Mouse (Mus musculus) gonadal fat pad, adult 2 months (tissue): ENCODE measurements around the gene Snx15. TPM values are rescaled to one million over a fixed set of nuclear protein-coding genes. Genes with fewer than 3 reads are reported as not detected.
A peak's percentile ranks its signal among the peaks of the same experiment; 100 is the strongest.
"Not testable (repeated sequence)": the region's sequence is repeated elsewhere in the genome, so short reads cannot be mapped to it uniquely, and the experiment has no call there.

Source experiments
- DNase-seq: peaks from one replicate; pipeline ENCODE4 v3.0.0-alpha.2; 2012; ENCODE audit warnings: low read depth
- polyA plus RNA-seq: library from polyadenylated mRNA; depleted of rRNA; stranded (reverse); fragments of >200 nt; gene quantifications from 2 replicates; pipeline ENCODE4 v1.2.3, GENCODE M21; 2012; rRNA removed

Snx15 gene
- polyA plus RNA-seq: 27.6 and 31.0 TPM in 2 replicates

DNA sequence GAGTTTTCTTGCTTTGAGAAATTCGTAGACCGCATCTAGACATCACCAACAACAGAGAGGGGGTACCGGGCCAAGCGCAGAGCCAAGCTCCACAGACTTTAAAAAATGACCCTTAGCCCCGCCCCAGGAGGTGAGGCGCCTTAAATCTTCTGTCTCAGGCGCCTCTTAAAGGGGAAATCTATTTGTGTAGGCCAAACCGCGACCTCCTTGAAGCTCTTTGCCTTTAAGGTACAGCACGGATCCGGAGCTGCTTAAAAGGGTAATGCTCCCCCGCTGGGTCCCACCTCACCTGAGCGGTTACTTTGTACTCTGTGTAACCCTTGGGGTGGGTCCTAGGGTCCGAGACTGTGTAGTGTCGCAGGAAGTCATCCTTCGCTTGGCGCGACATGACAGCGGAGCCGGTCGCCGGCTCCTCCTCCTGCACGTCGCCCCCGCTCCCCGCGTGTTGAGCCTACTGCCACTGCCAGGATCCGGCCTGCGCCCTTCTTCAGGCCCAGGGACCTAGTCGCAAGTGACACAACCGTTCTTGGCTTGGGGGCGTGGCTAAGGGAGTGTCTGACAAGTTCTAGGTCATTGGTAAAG lies at the start of gene Snx15:
Gene Snx15, minus strand, starts transcription at position 545 of the 582 bp plus-strand sequence.
- DNase-seq: peak; percentile 74

DNA sequence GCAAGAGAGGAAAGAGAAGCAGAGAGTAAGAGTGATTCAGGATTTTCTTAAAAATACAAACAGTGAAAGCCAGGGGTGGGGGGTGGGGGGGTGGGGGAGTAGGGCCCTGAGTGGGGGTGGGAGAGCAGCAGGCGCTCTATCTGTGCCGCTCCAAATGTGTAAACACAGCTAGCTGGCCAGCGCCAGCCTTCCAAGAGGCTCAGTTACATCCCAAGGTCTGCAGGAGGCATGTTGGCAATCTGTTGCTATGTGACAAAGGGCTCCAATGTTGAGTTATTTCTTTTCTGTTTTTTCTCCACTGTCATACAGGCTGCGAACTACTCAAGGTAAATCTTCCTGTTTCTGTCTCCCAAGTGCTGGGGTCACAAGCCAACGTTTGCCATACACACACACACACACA lies 46.7 kb upstream of the Snx15 start:
- no peak for DNase-seq

DNA sequence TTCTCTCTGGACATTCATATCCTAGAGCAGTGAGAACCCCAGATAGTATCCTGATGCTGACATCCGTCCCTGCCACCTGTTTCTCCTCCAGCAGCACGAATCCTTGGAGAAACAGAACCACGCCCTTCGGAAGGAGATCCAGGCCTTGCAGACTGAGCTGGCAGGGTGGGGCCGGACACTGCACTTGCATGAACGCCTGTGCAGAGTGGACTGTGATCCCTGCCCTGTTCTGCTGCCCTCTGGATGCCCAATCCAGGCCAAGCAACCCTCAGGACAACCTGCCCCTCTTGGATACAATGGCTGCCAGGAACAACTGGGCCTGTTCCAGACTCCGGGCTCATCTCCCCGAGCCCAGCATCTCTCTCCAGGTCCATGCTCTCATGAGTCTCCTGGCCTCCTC lies 43.1 kb upstream of the Snx15 start:
- DNase-seq: no peak

DNA sequence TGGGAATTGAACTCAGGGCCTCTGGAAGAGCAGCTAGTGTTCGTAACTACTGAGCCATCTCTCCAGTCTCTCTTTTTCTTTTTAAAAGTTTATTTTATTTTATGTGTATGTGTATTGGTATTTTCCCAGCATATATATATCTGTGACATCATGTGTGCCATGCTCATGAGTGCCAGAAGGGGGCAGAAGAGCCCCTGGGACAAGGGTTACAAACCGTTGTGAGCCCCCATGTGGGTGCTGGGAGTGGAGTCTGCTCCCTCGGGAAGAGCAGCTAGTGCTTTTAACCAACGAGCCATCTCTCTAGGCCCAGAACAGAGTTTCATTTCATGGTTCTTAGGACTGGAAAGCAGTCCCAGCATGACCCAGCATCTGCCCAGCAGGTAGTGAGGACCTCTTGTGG lies 38.6 kb upstream of the Snx15 start:
- no peak for DNase-seq

DNA sequence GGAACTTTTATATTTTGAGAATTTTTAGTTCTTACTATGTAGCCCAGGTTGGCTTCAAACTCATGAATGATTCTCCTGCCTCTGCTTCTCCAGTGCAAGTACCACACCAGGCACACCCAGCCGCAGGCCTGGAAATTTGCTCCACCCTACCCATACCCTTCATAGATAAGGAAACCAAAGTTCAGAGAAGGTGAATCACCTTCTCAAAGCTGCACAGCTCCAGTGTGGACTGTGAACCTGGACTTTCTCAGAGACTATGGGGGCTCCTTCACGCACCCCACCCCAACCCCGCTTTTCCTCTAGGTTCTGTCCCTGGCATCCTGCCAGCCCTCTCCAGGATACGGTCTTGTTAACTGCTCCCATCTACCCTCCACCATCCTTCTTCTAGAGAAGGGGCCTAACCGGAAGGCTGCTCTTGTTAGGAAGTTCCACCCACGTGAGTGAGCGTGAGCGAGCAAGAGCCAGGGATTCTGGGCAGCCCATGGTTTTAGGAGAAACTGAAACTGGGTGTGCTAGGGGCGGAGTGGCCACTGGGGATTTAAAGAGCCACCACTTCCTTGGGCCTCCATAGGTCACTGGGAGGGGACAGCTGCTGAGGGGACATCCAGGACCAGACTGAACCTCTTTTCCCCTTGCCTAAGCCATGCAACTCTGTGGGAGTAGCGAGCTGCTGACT lies 35.9 kb upstream of the Snx15 start:
- no peak for DNase-seq

DNA sequence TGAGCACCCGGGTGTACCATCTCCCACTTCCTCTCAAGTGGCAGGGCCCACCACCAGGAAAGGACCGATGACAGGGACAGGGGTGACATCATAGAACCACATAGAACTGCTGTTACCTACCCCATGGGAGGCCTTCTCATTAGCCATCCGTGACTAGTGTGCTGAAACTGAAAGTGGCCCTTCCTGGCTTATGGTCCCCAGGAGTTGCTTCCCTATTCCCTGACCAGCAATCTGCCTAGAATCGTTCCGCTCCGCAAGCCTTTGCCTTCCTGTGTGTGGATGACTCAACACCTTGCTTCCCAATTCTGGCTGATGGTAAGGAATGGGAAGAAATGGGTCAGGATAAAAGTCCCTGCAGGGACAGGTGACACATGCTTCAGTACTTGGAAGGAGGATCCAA lies 29.1 kb upstream of the Snx15 start:
- DNase-seq: no peak

DNA sequence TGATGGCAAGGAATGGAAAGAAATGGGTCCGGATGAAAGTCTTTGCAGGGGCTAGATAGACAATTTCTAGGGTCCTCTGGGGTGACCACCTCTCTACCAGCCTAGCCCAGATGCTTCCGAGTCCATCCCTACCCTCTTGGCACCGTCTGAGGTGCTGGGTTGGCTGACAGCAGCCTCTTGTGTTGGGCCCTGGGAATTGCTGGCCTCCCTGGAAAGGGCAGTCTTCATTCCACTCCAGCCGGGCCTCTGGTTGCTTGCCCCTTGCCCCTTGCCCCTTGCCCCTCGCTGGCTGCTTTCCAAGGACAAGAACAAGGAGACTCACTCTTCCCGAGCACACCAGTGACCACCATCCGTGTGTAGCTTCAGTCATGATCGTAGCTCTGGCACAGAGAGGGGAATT lies 28.3 kb upstream of the Snx15 start:
- DNase-seq: no peak

DNA sequence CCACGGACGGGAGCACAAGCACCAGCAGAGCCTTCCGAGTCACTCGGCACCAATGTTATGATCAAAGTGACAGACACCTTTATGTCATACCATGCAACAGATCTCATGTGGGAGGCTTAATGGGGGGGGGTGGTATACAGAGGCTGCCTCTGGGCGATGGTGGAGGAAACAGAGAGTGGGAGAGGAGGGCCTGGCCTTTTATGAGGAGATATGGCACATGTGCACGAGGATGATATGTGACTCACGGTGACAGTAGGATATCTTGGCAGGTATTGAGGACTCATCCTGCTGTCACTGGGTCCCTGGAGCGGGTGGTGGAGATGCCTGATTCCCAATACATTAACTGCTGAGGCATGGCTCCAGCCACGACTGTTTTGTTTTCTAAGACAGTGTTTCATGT lies 27.1 kb upstream of the Snx15 start:
- no peak for DNase-seq

DNA sequence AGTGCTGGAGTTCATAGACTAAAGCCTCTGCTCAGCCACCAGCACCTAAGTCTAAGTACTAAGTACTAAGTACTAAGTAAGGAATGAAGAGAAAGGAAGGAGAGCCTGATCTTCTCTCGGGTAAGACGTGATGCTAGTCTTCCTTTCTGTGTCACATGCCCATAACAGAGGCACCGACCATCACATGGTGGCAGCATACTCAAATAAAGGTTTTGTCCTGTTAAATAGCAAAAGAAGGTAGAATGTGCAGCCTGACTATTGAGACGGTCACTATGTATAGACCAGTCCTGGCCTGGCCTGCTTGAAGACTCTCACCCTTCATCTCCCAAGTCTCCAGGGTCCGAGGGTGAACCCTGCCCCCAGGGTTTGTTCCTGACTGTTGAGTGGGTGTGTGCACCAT lies 16.7 kb upstream of the Snx15 start:
- no peak for DNase-seq

DNA sequence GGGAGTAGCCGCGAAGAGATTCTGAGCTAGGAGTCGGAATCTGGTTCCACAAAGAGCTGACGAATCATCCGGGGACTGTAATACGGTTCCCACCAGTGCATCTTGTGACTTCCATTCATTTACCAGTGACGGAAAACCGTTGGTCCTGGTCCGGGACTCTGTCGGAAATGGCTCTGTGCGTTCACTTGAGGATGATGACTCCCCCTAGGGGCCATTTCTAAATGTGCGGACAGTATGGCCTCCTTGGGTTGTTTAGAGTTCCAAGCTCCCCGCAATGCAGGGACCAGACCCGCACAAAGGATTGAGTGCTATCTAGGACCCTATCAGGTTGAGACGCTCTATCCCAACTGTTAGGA lies 13.3 kb upstream of the Snx15 start, which contains the start of gene Arl2:
Gene Arl2, minus strand, starts transcription at position 155 of the 356 bp plus-strand sequence.
- DNase-seq: no peak

DNA sequence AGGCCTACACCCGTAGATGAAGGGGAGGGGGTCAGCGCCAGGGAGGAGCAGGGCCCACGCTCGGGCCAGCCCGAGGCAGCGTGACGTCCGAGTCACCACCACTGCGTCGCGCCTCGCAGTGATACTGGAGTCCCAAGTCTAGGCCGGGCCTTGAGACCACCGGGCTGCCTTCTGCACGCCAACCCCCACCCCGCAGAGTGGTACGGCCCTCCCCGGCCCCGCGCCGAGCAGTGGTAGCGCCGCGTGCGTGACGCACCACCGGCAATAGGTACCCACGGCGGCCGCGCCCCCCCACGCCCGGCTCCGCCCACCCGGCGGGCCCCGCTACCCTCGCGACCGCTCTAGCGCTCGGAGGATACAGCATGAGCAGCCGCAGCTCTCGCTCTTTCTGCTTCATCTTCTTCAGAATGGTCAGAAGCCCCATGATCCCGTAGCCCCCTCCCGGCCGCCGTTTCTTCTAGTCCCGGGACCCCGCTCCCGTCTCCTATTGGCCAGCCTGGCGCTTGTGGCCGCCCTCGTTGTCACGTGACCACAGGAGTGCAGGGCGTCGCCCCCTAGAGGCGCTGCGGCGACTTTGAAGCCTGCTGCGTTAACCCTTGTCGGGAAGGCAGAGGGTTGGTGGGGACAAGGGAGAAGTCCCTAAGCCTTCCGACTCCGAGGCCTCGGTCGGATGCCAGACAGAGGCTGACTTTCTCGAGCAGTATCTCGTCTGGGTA lies 12.7 kb upstream of the Snx15 start, which contains the start of gene Batf2:
Gene Batf2, plus strand, starts transcription at position 306 of the 716 bp plus-strand sequence.
- no peak for DNase-seq

DNA sequence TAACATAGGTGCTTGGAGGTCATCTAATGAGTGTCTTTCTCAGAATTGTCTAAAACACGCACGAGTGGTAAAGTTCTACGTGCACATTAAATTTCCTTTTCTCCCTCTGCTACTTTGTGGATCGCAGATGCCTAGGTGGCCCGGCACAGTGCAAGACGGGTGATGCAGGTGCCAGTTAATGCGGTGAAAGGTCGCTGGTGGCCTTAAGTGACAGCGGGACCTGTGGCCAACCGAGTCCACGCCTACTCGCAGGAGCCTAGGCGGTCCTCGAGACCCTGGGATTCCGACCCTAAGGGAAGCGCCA lies 12.2 kb upstream of the Snx15 start:
- no peak for DNase-seq

DNA sequence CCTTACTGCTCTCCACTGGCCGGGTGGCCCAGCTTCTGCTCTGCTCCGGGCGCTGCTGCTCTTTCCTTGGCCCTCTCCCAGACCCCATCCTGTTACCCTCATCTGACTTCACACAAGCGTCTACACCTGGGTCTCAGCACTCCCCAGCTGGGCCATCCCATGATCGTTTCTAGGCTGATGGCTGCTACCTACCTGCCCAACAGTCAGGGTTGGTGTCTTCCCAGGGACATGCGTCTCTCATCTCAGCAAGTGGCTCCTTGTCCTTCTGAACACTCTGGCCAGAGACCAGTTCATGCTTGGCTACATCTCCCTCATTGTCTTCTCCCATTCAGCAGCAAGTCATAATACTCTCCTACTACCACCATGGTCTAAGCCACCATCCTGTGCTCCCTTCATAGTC lies 11.6 kb upstream of the Snx15 start:
- no peak for DNase-seq

DNA sequence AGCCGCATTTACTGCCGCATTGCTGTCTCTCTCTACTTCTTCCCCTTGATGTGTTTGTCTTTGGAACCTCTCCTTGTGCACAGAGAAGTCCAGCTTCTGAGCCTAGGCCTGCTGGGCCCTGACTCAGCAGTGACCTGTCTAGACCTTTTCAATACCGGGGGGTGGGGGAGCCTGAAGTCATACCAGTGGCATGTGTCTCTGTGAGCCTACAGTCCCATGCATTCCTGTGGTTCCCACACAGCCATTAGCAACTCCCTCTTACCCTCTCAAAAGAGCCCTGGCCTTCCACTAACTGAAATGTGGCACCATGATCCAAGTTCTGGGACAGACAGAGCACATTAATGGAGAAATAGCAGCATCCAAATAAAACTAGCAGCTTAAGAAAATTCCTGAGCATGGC lies 8.3 kb upstream of the Snx15 start:
- no peak for DNase-seq

DNA sequence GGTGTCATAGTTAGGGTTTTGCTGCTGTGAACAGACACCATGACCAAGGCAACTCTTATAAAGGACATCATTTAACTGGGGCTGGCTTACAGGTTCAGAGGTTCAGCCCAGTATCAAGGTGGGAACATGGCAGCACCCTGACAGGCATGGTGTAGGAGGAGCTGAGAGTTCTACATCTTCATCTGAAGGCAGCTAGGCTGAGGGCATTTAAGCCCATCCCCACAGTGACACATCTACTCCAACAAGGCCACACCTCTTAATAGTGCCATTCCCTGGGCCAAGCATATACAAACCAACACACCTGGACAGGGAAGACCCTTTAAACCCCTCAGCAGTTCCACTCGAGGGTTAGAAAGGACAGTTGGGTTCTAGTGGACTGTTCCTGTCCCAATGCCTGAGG lies 5.1 kb upstream of the Snx15 start:
- DNase-seq: not testable (repeated sequence)

DNA sequence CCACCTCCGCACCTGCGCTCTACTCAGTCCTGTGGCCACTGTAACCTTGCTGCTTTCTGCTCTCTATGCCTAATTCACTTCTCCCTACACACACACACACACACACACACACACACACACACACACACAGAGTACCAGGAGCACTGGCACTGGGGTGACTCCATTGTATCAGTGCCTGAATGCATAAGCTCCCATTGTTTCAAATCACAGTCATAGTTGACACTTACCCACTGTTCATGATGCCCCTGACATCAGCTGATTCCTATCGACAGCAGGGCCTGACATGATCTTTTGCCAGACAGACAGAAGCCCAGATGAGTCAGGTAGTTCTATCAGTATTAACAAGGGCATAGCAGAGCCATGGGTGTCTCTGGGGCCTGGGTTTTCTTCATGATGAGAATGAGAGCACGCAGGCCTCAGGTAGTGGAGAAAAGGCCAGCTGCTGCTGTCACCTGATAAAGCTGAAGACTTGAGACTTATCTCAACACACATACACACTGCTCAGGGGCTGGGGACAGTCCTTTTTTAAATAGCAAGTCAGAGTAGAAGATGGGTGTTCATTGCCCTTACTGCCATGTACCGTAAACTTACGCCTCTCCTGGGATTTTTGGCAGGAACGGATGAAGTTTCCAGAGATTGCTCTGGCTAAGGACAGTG lies 4.2 kb upstream of the Snx15 start:
- no peak for DNase-seq

DNA sequence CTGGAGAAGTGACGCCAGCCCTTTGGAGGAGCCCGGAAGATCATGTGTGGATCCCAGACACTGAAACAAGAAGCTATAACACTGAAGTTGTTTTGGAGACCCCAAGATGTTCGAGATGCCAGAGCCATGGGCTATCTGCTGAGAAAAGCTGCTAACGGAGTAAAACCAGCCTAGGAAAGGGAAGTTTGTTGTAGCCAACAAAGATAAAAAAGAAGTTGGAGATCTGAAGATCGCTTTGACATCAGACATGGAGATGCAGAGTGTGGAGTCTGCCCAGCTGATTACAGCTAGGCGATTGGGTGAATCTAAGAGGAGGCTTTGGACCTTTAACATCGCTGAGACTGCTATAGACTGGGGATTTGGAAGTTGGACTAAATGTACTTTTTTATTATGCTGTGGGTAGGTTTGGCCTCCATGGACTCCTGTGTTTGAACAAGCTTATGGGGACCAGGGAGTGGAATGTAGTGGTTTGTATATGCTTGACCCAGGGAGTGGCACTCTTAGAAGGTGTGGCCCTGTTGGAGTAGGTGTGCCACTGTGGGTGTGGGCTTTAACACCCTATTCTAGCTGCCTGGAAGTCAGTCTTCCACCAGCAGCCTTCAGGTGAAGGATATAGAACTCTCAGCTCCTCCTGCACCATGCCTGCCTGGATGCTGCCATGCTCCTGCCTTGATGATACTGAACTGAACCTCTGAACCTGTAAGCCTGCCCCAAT lies 2.5 kb upstream of the Snx15 start:
- DNase-seq: not testable (repeated sequence)

DNA sequence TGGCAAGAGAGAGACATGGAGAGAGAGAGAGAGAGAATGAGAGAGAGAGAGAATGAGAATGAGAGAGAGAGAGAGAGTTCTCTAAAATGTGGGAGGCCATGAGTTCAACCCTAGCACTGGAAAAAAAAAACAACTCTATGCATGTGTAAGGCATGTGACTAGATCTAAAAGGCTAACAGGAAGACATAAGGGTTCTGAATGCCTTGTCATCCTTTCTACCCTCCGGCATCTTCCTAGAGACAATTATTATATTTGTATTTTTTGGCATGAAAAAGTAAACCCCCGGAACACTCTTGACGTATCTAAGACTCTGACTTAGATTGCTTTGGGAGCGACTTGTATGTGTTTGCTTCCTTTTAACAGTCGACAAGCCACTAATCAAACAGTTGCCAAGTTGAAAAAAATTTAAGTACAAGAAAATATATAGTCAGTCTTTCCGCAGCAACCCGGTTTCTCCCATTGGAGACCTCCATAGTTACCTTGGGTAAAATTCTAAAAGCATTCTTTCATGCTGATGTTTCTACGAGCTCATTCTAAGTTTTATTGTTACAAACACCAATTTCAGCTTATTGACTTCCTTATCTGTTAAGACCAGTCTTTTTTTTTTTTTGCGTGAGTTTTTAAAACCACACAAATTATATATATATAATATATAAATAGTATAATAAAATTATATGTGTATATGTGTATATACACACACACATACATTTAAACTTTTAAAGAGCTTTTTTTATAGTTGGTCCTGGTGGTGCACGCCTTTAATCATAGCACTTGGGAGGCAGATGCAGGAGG lies 1.1 kb downstream of the Snx15 start:
- no peak for DNase-seq

DNA sequence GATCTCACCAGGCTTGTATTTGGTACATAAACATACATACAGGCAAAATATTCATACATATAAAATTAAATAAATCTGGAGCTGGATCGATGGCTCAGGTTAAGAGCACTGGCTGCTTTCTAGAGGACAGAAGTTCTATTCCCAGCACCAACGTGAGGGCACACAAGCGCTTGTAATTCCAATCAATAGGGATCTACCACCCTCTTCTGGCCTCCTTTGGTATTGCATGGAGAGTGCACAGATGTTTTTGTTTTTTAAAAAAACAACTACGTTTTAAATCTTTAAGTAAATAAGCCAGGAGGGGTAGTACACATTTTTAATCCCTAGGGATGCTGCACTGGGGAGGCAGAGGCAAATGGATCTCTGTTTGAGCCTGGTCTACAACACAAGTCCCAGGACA lies 1.8 kb downstream of the Snx15 start:
- no peak for DNase-seq

DNA sequence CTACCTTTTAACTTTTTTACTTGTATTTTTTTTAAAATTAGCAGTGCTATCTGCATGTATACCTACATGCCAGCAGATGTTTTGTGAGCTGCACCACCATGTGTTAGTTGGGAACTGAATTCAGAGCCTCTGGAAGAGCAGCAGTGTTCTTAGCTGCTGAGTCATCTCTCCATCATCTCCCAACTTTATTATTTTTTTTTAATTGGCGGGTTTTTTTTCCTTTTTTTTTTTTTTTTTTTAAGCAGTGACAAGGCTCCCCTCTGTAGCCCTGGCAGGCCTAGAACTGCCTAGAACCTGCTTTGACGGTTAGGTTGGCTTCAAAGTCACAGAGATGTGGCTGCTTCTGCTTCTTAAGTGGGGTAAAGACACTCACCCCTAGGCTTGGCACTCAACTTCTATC lies 3.2 kb downstream of the Snx15 start:
- DNase-seq: no peak

DNA sequence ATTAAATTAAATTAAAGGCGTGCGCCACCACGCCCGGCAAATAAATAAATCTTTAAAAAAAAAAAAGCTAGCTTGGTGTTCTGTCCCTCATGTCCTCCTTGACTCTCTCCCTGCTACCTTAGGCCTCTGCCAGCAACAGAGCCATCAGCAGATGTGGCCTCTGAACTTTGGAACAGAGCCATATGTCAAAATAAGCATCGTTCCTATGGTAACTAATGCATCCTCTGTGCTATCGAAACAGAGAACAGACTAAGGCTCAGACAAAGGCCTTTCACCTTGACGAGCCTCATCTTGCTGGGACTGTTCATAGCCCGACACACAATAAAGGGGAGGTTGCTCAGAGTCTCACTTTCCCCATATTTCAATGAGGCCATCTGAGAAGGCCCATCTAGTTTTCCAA lies 4.8 kb downstream of the Snx15 start:
- no peak for DNase-seq
